Mouse (Mus musculus): Measurements from ENCODE around the gene Vmn1r22.
A peak's percentile ranks its signal among the peaks of the same experiment; 100 is the strongest.

GRCm38 (mm10) chr6:57859043-57860042 lies 48.5 kb downstream of the Vmn1r22 start:
- TF ChIP-seq CTCF (IDR thresholded peaks at IDR 0.05; ENCODE audit: low read depth), result peak; percentile 92
- no peak for TF ChIP-seq EP300 (IDR thresholded peaks at IDR 0.05; ENCODE audit: low read depth)
